Mouse (Mus musculus): Measurements from ENCODE around the gene Ddx51.

Ddx51 gene

GRCm38 (mm10) chr5:110659682-110660081 lies 6.4 kb downstream of the Ddx51 start:
- DNase-seq (ENCODE audit: extremely low spot score, low spot score) = no peak

GRCm38 (mm10) chr5:110664041-110664440 lies 10.8 kb downstream of the Ddx51 start:
- DNase-seq (ENCODE audit: extremely low spot score, low spot score) = no peak

- no peak for DNase-seq (ENCODE audit: extremely low spot score, low spot score)
These were observed 11.6 kb downstream of the Ddx51 start for GRCm38 (mm10) chr5:110664750-110665269.

- DNase-seq (ENCODE audit: extremely low spot score, low spot score) = no peak
These were observed 12.4 kb downstream of the Ddx51 start for GRCm38 (mm10) chr5:110665486-110666121.

GRCm38 (mm10) chr5:110682041-110682440 lies 28.8 kb downstream of the Ddx51 start:
- DNase-seq (ENCODE audit: extremely low spot score, low spot score) = no peak

GRCm38 (mm10) chr5:110698617-110699016 lies 45.4 kb downstream of the Ddx51 start:
- no peak for DNase-seq (ENCODE audit: extremely low spot score, low spot score)

- DNase-seq (ENCODE audit: extremely low spot score, low spot score) = no peak
These were observed 50.8 kb downstream of the Ddx51 start for GRCm38 (mm10) chr5:110704004-110704403.

- DNase-seq (ENCODE audit: extremely low spot score, low spot score) = no peak
These were observed 56.0 kb downstream of the Ddx51 start for GRCm38 (mm10) chr5:110709256-110709655.
